Mouse (Mus musculus): ENCODE measurements around the gene Kansl3.

DNA sequence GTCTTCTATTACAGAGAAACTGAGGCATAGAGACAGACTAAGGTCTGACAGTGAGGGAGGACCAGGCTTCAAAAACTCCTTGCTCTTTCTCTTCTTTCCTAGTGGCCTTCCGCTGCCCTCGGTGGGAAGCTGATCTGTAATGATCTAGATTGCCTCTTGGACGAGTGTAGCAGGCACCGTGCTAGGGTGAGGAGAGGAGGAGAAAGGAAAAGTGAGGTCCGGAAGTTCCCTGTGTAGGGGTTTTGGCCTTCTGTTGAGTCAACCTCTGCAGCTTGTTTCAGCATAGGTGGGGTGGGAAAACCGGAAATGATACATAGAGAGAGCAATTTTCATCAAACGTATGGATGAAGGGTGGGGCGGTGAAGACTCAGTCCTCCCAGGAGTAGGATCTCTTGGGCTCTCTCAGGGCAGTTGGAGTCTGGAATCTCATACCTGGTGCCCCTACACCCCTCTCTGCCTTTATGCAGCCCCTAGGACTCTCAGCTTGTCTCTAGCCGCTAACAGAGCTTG, 60.0 kb downstream of the Kansl3 start:
- TF ChIP-seq POLR2A (IDR thresholded peaks at IDR 0.05; ENCODE audit: insufficient read depth, low read length) (no peak), CTCF (IDR thresholded peaks at IDR 0.05; ENCODE audit: low read depth, low read length) (no peak)
